Mouse (Mus musculus) inflammation-experienced regulatory T-cells, adult 6 months (primary cell): ENCODE results near the gene Rcvrn. TPM values are rescaled to one million over a fixed set of nuclear protein-coding genes. Genes with fewer than 3 reads are reported as not detected.

ENCODE experiments used
- ATAC-seq: one replicate; pipeline ENCODE4 v1.8.0; 2017
- polyA plus RNA-seq, 3 experiments: library from polyadenylated mRNA; unstranded; fragments of 100-300 nt; shearing (Covaris generic); gene quantifications; one replicate each; pipeline ENCODE4 v1.2.1; 2017

Gene Rcvrn
- polyA plus RNA-seq, 3 experiments from 2014 or later = not detected

- ATAC-seq = no peak
These were observed 25.1 kb upstream of the Rcvrn start for GRCm38 (mm10) chr11:67670031-67670430.

GRCm38 (mm10) chr11:67672140-67672539 lies 23.0 kb upstream of the Rcvrn start:
- no peak for ATAC-seq

GRCm38 (mm10) chr11:67675562-67676540 lies 19.3 kb upstream of the Rcvrn start:
- ATAC-seq = no peak

- ATAC-seq = no peak
These were observed 15.8 kb upstream of the Rcvrn start for GRCm38 (mm10) chr11:67679300-67679699.

DNA sequence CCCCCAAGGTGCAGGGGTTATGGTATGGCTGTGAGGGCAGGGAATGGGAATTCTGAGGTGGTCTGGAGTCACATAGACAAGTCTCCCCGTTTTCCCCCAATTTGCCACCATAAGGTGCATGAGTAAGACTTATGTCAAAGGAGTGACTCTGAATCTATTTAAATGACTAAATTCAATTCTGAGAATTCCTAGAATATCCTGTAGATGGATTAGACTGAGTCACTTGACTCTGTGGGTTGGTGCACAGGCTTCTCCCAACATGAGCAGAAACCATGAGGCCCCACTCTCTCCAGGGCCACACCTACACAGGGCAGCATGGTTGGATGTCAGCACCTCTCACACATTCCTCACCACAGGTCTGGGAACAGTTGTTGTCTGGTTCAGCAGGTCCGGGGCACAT lies 15.2 kb upstream of the Rcvrn start:
- no peak for ATAC-seq

GRCm38 (mm10) chr11:67681871-67682270 lies 13.3 kb upstream of the Rcvrn start:
- ATAC-seq = no peak

DNA sequence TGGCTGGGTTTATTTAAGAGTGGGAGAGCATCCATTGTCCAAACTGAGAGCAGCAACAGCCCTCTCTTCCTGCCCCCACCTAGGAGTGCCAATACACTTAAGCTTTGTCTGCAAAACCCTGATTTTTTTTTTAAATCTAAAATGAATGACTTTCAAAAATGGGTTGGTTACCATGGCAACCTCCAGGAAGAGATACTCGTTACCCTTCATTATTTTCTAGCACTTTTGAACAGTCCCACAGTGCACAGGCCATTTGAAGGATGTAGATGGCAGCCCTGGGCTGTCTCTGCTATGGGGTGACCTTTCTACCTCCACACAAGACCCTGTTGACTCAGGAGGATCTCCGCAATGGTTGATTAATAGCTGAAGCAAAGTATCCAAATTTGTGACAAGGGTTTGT lies 9.0 kb upstream of the Rcvrn start:
- no peak for ATAC-seq

- no peak for ATAC-seq
These were observed 17.9 kb downstream of the Rcvrn start for GRCm38 (mm10) chr11:67712976-67713375.

GRCm38 (mm10) chr11:67715382-67715781 lies 20.3 kb downstream of the Rcvrn start:
- no peak for ATAC-seq

- no peak for ATAC-seq
These were observed 26.4 kb downstream of the Rcvrn start for GRCm38 (mm10) chr11:67721485-67721884.

- ATAC-seq = no peak
These were observed 27.5 kb downstream of the Rcvrn start for GRCm38 (mm10) chr11:67722399-67723156.

- no peak for ATAC-seq
These were observed 28.3 kb downstream of the Rcvrn start for GRCm38 (mm10) chr11:67723231-67724013.

GRCm38 (mm10) chr11:67727095-67727494 lies 32.0 kb downstream of the Rcvrn start:
- no peak for ATAC-seq

DNA sequence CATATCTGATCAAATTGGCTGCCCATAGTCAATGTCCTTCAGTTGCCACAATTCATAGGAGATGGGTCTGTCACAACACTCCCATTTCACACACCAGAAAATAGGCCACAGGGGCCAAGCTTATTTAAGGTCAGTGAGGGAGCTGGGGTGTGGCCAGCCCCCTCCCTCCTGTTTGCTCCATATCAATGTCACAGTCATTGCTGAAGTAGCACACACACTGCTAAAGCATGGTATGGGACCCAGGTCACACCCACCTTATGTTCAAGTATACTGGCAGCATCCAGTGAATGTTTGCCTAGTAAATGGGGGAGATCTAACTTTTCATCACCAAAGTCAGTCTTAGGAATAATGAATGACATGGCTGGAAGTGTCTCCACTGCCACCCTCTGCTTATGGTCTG lies 33.6 kb downstream of the Rcvrn start:
- ATAC-seq = no peak

DNA sequence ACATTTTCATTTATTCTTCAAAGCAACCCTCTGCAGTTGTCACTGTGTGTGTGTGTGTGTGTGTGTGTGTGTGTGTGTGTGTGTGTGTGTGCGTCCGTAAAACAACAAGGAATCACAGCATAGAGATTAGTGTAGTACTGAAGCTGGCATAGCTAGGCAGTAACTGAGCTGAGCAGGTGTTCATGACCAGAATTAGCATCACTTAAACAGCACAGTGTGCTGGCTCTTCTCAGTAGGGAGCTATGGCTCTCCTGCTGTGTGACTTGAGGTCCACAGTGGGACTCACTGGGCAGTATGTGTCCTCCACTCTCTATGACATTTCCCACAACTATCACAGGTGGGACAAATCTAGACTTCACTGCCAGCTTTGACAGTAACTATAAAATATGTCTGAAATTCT lies 35.9 kb downstream of the Rcvrn start:
- no peak for ATAC-seq

DNA sequence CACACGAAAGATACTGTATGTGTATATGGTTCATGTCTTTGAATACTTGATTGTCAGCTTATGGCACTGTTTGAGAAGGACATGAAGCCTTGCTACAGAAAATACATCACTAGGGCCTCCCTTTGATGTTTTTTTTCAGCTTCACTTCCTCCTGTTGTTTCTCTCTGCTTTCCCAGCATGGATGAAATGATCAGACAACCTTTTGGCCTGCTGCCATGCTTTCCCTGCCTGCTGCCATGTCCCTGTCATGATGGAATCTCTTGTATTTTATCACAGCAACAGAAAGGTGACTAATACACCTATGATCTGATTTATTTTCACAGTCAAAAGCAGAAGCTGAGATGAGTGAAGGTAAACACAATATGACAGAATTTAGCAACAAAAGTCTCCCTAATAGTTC lies 38.6 kb downstream of the Rcvrn start:
- ATAC-seq = no peak

DNA sequence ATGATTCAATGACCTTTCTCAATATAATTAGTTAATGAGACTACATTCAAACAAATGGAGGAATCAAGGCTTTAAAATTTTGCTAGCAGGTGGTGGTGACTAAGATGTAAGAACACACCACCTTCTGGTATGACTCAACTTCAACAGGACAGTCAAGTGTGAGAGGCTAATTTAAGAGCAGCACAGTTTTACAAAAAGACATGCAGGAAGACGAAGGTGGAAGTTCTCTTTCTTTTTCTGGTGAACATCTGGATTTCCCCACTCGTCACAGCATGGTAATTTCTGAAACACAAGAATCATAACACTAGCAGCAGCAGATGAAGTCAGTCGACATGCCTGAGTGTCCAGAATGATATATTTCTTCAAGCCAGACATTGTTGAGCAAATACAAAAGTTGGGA lies 39.5 kb downstream of the Rcvrn start:
- no peak for ATAC-seq

GRCm38 (mm10) chr11:67738345-67738744 lies 43.2 kb downstream of the Rcvrn start:
- no peak for ATAC-seq

DNA sequence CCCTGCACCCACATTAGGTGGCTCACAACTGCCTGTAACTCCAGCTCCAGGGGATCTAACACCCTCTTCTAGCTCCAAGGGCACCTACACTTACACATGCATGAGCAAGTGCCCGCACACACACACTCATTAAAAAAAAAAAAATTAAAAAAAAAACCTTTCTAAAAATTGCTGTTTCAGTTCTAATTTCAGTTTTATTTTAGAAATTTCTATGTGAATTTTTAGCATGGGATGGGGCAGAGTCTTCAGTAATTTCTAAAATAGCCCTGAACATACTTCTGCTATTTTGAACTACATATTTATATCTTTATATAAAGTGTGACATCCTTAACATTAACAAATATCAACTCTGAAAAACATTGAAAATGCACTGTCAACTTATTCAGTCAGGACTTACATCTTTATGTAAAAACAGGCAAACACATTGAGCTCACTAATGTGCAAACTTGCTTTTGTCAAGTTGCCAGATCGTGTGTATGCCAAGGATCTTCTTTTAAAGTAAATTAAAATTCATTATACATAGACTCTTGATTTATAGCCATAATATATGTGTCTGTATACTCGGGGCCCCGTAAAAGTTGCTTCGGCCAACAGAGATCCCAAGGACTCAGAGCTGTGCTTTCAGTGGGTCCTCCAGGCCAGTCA lies 43.8 kb downstream of the Rcvrn start:
- ATAC-seq = no peak

GRCm38 (mm10) chr11:67741569-67741968 lies 46.4 kb downstream of the Rcvrn start:
- ATAC-seq = no peak
